Mouse (Mus musculus): ENCODE results near the gene Tprn.

- TF ChIP-seq POLR2A (IDR thresholded peaks at IDR 0.05; ENCODE audit: borderline replicate concordance, low read depth, low read length), result no peak
- TF ChIP-seq CTCF (IDR thresholded peaks at IDR 0.05; ENCODE audit: low read depth, low read length), result no peak
Measured at GRCm38 (mm10) chr2:25229582-25229981, 32.8 kb upstream of the Tprn start.
